Mouse (Mus musculus) midbrain, postnatal 0 days (tissue): ENCODE measurements around the gene Cacna1c. TPM values are rescaled to one million over a fixed set of nuclear protein-coding genes. Genes with fewer than 3 reads are reported as not detected.

Experiments
- ATAC-seq: fragments of 200-750 bp; cut with Nextera tagmentation; 2 replicates; pipeline ENCODE4 v1.8.0; 2017; ENCODE audit warnings: moderate number of reproducible peaks, mild to moderate bottlenecking, moderate TSS enrichment, moderate library complexity; ENCODE audit not compliant: low FRiP score
- DNase-seq: peaks from one replicate; pipeline ENCODE4 v3.0.0-alpha.2; 2015; ENCODE audit warnings: low spot score
- H3K27ac ChIP-seq: fragments of 300-500 bp; sonication (generic); 2 replicates; pipeline ENCODE4 v1.5.1; 2014; ENCODE audit warnings: low read depth, mild to moderate bottlenecking, low read length, mixed read lengths
- H3K27me3 ChIP-seq: fragments of 300-500 bp; sonication (generic); 2 replicates; pipeline ENCODE4 v1.6.1; 2014; ENCODE audit warnings: low read length, control low read depth, mixed read lengths; ENCODE audit not compliant: insufficient read depth
- H3K36me3 ChIP-seq: fragments of 300-500 bp; sonication (generic); 2 replicates; pipeline ENCODE4 v1.6.1; 2014; ENCODE audit warnings: low read length, control low read depth, mixed read lengths; ENCODE audit not compliant: insufficient read depth
- H3K4me1 ChIP-seq: fragments of 300-500 bp; sonication (generic); 2 replicates; pipeline ENCODE4 v1.6.1; 2014; ENCODE audit warnings: mild to moderate bottlenecking, control low read depth, antibody characterized with exemption, low read length, mixed read lengths; ENCODE audit not compliant: insufficient read depth
- H3K4me2 ChIP-seq: fragments of 300-500 bp; sonication (generic); 2 replicates; pipeline ENCODE4 v1.6.1; 2014; ENCODE audit warnings: low read depth, mild to moderate bottlenecking, low read length, mixed read lengths; ENCODE audit not compliant: poor library complexity, severe bottlenecking
- H3K4me3 ChIP-seq: fragments of 300-500 bp; sonication (generic); 2 replicates; pipeline ENCODE4 v1.5.1; 2014; ENCODE audit warnings: low read depth, mild to moderate bottlenecking, low read length, moderate library complexity
- H3K9ac ChIP-seq: fragments of 300-500 bp; sonication (generic); replicated peaks from 2 replicates; pipeline ENCODE4 v1.6.1; 2014; ENCODE audit warnings: mild to moderate bottlenecking, low read length, moderate library complexity, mixed read lengths; ENCODE audit not compliant: poor library complexity, severe bottlenecking
- H3K9me3 ChIP-seq: fragments of 300-500 bp; sonication (generic); 2 replicates; pipeline ENCODE4 v1.6.1; 2016; ENCODE audit warnings: low read length, control low read depth
- CTCF ChIP-seq: IDR thresholded peaks from 2 replicates; pipeline ENCODE4 v1.5.1; 2016; ENCODE audit warnings: antibody characterized with exemption, mild to moderate bottlenecking
- WGBS: fragments of 180-500 bp; shearing (Covaris S2); extraction: QIAGEN DNeasy Blood & Tissue Kit; methylation state at CpG from one replicate; pipeline ENCODE4 v1.1.7; 2014; 5-methylcytosine and 5-hydroxymethylcytosine counted together
- polyA plus RNA-seq: library from polyadenylated mRNA; unstranded; fragments of >200 nt; fragmentation: Nextera tagmentation; extraction: Ambion mirVana; gene quantifications from 2 replicates; pipeline ENCODE4 v1.2.1, GENCODE M21; 2015
- total RNA-seq: library from RNA; depleted of rRNA; stranded (reverse); fragments of >200 nt; gene quantifications from 2 replicates; pipeline ENCODE4 v1.2.3, GENCODE M21; 2014

Cacna1c gene
- total and polyA plus RNA-seq, 2 experiments from 2014 or later, result 4.9 to 33.9 TPM

GRCm38 (mm10) chr6:118922328-118923211 is 273.6 kb downstream of the Cacna1c start:
- peak; percentile 80 for DNase-seq
- H3K27me3 ChIP-seq, result no peaks in the 10 kb centered on the region
- no peak overlapping the region for H3K4me2 ChIP-seq
- no peak overlapping the region for H3K27ac ChIP-seq
- peak; percentile 29; the same call in 1 of the 2 replicates for ATAC-seq
- TF ChIP-seq CTCF, result peak; percentile 92
- H3K9me3 ChIP-seq, result no peaks in the 10 kb centered on the region
- H3K4me3 ChIP-seq, result no peak overlapping the region
- H3K4me1 ChIP-seq, result 0 out of 2 replicates have a peak, but pooled peaks cover 3% of the 10 kb centered on the region
- H3K36me3 ChIP-seq, result no peaks in the 10 kb centered on the region
- no peak overlapping the region for H3K9ac ChIP-seq
- 33% methylated on average over 13 of the region's 13 CpGs for WGBS

GRCm38 (mm10) chr6:118908176-118908575 is 288.0 kb downstream of the Cacna1c start:
- no peaks in the 10 kb centered on the region for H3K27me3 ChIP-seq
- no peaks in the 10 kb centered on the region for H3K36me3 ChIP-seq
- no peaks in the 10 kb centered on the region for H3K9me3 ChIP-seq
- H3K4me1 ChIP-seq, result no peaks in the 10 kb centered on the region
- no peak overlapping the region for H3K4me2 ChIP-seq
- H3K27ac ChIP-seq, result no peak overlapping the region
- WGBS, result 83% methylated on average over 4 of the region's 4 CpGs
- DNase-seq (no peak), ATAC-seq (no peak)
- no peak overlapping the region for H3K4me3 ChIP-seq
- no peak overlapping the region for H3K9ac ChIP-seq
- TF ChIP-seq CTCF, result no peak

- Histone ChIP-seq H3K4me1 (no peaks in the 10 kb centered on the region), H3K27me3 (no peaks in the 10 kb centered on the region), H3K27ac (no peak overlapping the region), H3K9me3 (no peaks in the 10 kb centered on the region), H3K9ac (no peak overlapping the region), H3K4me2 (no peak overlapping the region), H3K36me3 (no peaks in the 10 kb centered on the region), H3K4me3 (no peak overlapping the region)
- no peak for TF ChIP-seq CTCF
- ATAC-seq, result no peak
- 78% methylated on average over 1 of the region's 1 CpGs for WGBS
- DNase-seq, result no peak
Measured at GRCm38 (mm10) chr6:118907704-118908103, 288.5 kb downstream of the Cacna1c start.

GRCm38 (mm10) chr6:118906878-118907277 is 289.3 kb downstream of the Cacna1c start:
- Histone ChIP-seq H3K9ac (no peak overlapping the region), H3K9me3 (no peaks in the 10 kb centered on the region), H3K4me1 (no peaks in the 10 kb centered on the region), H3K36me3 (no peaks in the 10 kb centered on the region), H3K27me3 (no peaks in the 10 kb centered on the region), H3K4me2 (no peak overlapping the region), H3K4me3 (no peak overlapping the region), H3K27ac (no peak overlapping the region)
- no peak for TF ChIP-seq CTCF
- 89% methylated on average over 5 of the region's 5 CpGs for WGBS
- DNase-seq, result no peak
- ATAC-seq, result no peak

- DNase-seq, result no peak
Measured at GRCm38 (mm10) chr6:118899688-118900087, 296.5 kb downstream of the Cacna1c start.

GRCm38 (mm10) chr6:118897101-118897500 is 299.1 kb downstream of the Cacna1c start:
- Histone ChIP-seq H3K27me3 (no peaks in the 10 kb centered on the region), H3K9ac (no peak overlapping the region), H3K4me1 (peaks cover 5% of the 10 kb centered on the region; the same call in 1 of the 2 replicates), H3K36me3 (no peaks in the 10 kb centered on the region), H3K9me3 (no peaks in the 10 kb centered on the region), H3K4me3 (no peak overlapping the region), H3K4me2 (no peak overlapping the region), H3K27ac (no peak overlapping the region)
- no peak for ATAC-seq
- no peak for DNase-seq
- TF ChIP-seq CTCF, result no peak
- WGBS, result 57% methylated on average over 5 of the region's 5 CpGs

More at GRCm38 (mm10) chr6:118899688-118900087, 296.5 kb downstream of the Cacna1c start:
- ATAC-seq, result no peak
- peaks cover 5% of the 10 kb centered on the region; the same call in 1 of the 2 replicates for H3K4me1 ChIP-seq
- no peak overlapping the region for H3K4me2 ChIP-seq
- no peaks in the 10 kb centered on the region for H3K9me3 ChIP-seq
- 77% methylated on average over 8 of the region's 8 CpGs for WGBS
- H3K9ac ChIP-seq, result no peak overlapping the region
- H3K4me3 ChIP-seq, result no peak overlapping the region
- H3K27ac ChIP-seq, result no peak overlapping the region
- no peaks in the 10 kb centered on the region for H3K36me3 ChIP-seq
- no peak for TF ChIP-seq CTCF
- H3K27me3 ChIP-seq, result no peaks in the 10 kb centered on the region
